ENCODE assay signal across 11 mouse cellular contexts in the genomic region with DNA sequence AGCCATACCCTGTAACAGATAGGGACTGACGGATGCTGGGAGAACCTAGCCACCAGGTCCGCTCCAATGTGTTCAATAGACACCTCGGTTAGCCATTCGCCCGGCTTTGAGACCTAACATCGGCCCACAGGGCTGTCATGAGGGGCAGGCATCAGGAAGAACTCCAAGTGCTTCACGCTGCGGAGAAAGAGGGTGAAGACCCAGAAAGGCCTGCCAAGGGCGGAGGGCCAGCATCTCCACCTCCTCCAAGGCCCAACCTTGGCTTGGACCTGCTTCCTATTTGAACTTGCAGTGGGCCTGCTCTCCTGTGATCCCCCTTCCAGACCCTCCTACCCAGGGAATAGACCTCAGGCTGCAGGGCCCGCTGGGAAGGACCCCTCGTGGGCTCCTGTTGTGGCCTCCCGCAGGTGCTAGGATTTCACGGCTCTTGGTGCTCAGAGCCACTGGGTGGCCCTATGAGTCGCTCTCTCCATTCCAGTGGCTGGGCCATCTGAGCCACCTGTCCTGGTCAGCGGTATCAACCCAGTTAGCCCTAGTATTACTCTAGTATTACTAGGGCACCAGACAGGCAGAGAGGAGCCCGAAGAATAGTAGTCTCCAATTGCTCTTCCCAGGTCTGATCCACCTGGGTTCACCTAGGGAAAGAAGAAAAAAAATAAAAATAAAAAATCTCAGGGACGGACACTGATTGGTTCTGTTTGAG. TPM values are rescaled to one million over a fixed set of nuclear protein-coding genes. Genes with fewer than 3 reads are reported as not detected.
DNase-seq lines count a peak whose midpoint lies in the region; ATAC-seq and TF ChIP-seq lines count a peak whose summit lies in the region.
"Had no signal": no experiment of that assay in that cellular context is flagged by ENCODE, and none has a peak within 500 bp of the region (broad histone marks: within the 10 kb centered on the region; RNA-seq: fewer than 3 reads in every experiment).

No protein-coding gene starts in this region.

- no peak for ATAC-seq in lung, embryonic 15.5 days (ENCODE audit: borderline replicate concordance, extremely low read depth, low FRiP score, low TSS enrichment)
- no peak for ATAC-seq in hindbrain, postnatal 0 days
- no peak for ATAC-seq in granulocyte monocyte progenitor cell, adult 5-6 weeks (replicated peaks; ENCODE audit: poor library complexity, severe bottlenecking)

- H3K9ac ChIP-seq in lung, embryonic 15.5 days, result no peak overlapping the region
- H3K9ac ChIP-seq in hindbrain, postnatal 0 days (replicated peaks; ENCODE audit: low read length), result no peak overlapping the region

- H3K27ac ChIP-seq in lung, embryonic 15.5 days, result peak overlapping the region; percentile 93
- peak overlapping the region; percentile 17; the same call in 1 of the 2 replicates for H3K27ac ChIP-seq in hindbrain, postnatal 0 days
- 0 out of 2 replicates have a peak overlapping the region, but pooled peaks have one; percentile 14 for H3K27ac ChIP-seq in olfactory bulb, adult 2 months (ENCODE audit: insufficient read depth, low read depth, low read length)
- H3K27ac ChIP-seq: macrophage had no signal

- no peak for TF ChIP-seq POLR2A in olfactory bulb, adult 2 months (IDR thresholded peaks at IDR 0.05; ENCODE audit: insufficient read depth, low read depth, low read length)

- DNase-seq in gastrocnemius, postnatal 25 days, result peak; percentile 54
- DNase-seq in gastrocnemius, postnatal 14 days, result no peak
- DNase-seq in lung, postnatal 36 days, result no peak
- DNase-seq in hindbrain, postnatal 0 days (ENCODE audit: low spot score), result no peak
- no peak for DNase-seq in adrenal gland, postnatal 4 days (ENCODE audit: low spot score in 2 of 2)

- no peaks in the 10 kb centered on the region for H3K9me3 ChIP-seq in lung, embryonic 15.5 days
- H3K9me3 ChIP-seq in hindbrain, postnatal 0 days (ENCODE audit: low read length), result no peaks in the 10 kb centered on the region

- TF ChIP-seq CTCF in hindbrain, postnatal 0 days (IDR thresholded peaks at IDR 0.05; ENCODE audit: low read depth), result no peak
- no peak for TF ChIP-seq CTCF in olfactory bulb, adult 2 months (IDR thresholded peaks at IDR 0.05; ENCODE audit: insufficient read depth, low read depth, low read length)

- 69% methylated on average over 17 of the region's 17 CpGs for WGBS in lung, embryonic 15.5 days
- 75% methylated on average over 16 of the region's 17 CpGs for WGBS in hindbrain, postnatal 0 days
- 73% methylated on average over 17 of the region's 17 CpGs for WGBS in olfactory bulb, adult 2 months

- no peak overlapping the region for H3K4me3 ChIP-seq in lung, embryonic 15.5 days
- no peak overlapping the region for H3K4me3 ChIP-seq in hindbrain, postnatal 0 days (ENCODE audit: low read length)
- H3K4me3 ChIP-seq in olfactory bulb, adult 2 months (ENCODE audit: insufficient read depth, low read depth, low read length), result no peak overlapping the region

- intact Hi-C loops in gastrocnemius, postnatal 14 days (cut with DNase I; ENCODE audit: low total_unique reads), result no loop called here

- H3K27me3 ChIP-seq in lung, embryonic 15.5 days, result no peaks in the 10 kb centered on the region
- no peaks in the 10 kb centered on the region for H3K27me3 ChIP-seq in hindbrain, postnatal 0 days (ENCODE audit: insufficient read depth, low read length)

- 0 out of 2 replicates have a peak overlapping the region, but pooled peaks have one; percentile 48 for H3K4me2 ChIP-seq in lung, embryonic 15.5 days
- H3K4me2 ChIP-seq in hindbrain, postnatal 0 days (ENCODE audit: low read depth, low read length), result no peak overlapping the region

- H3K36me3 ChIP-seq in lung, embryonic 15.5 days, result no peaks in the 10 kb centered on the region
- H3K36me3 ChIP-seq in hindbrain, postnatal 0 days (ENCODE audit: insufficient read depth, low read length), result no peaks in the 10 kb centered on the region

- peaks cover 63% of the 10 kb centered on the region for H3K4me1 ChIP-seq in lung, embryonic 15.5 days
- peaks cover 13% of the 10 kb centered on the region for H3K4me1 ChIP-seq in hindbrain, postnatal 0 days (ENCODE audit: insufficient read depth, low read length)
- H3K4me1 ChIP-seq in olfactory bulb, adult 2 months (ENCODE audit: control insufficient read depth, insufficient read depth, low read length), result peaks cover 44% of the 10 kb centered on the region

RNA-seq across cellular contexts. Expression of a gene that starts 13.0 kb away (rescaled TPM):
- total RNA-seq in gastrocnemius, postnatal 25 days (2021), result not detected
- not detected for total RNA-seq in gastrocnemius, postnatal 14 days (2021)
- 1.1 and 1.4 TPM in 2 replicates for polyA plus RNA-seq in lung, embryonic 15.5 days (2015; fragmentation: Nextera tagmentation; extraction: Ambion mirVana)
- total RNA-seq in hindbrain, postnatal 0 days (2014; rRNA removed), result 1.2 and 3.3 TPM in 2 replicates
- 1.6 and 2.0 TPM in 2 replicates for polyA plus RNA-seq in hindbrain, postnatal 0 days (2015; fragmentation: Nextera tagmentation; extraction: Ambion mirVana)
- polyA plus RNA-seq in olfactory bulb, adult 2 months (2012; ENCODE audit: insufficient read depth, insufficient read length, low replicate concordance, missing spikeins), result not detected in 2 replicates
- total RNA-seq in adrenal gland, postnatal 4 days (2021), result 1 to 10 TPM; 1.6 to 2.3 TPM
- total RNA-seq in granulocyte monocyte progenitor cell, adult 5-6 weeks (2014; fragmentation: Nextera tagmentation), result not detected in 2 replicates
- total RNA-seq in granulocyte monocyte progenitor cell, adult 5-6 weeks (2017), result not detected in 2 replicates
- total RNA-seq: ES-E14; heart, adult 8-10 months had no signal
- polyA plus RNA-seq: macrophage had no signal

RNA-seq across cellular contexts. Expression of a gene that starts 38.0 kb away (rescaled TPM):
- total RNA-seq in gastrocnemius, postnatal 25 days (2021), result 10 to 100 TPM; 23.1 to 27.1 TPM
- total RNA-seq in gastrocnemius, postnatal 14 days (2021), result 10 to 100 TPM; 22.7 to 28.7 TPM
- polyA plus RNA-seq in lung, embryonic 15.5 days (2015; fragmentation: Nextera tagmentation; extraction: Ambion mirVana), result 9.6 and 12.6 TPM in 2 replicates
- total RNA-seq in hindbrain, postnatal 0 days (2014; rRNA removed), result 37.5 and 48.3 TPM in 2 replicates
- 12.3 and 13.4 TPM in 2 replicates for polyA plus RNA-seq in hindbrain, postnatal 0 days (2015; fragmentation: Nextera tagmentation; extraction: Ambion mirVana)
- polyA plus RNA-seq in olfactory bulb, adult 2 months (2012; ENCODE audit: insufficient read depth, insufficient read length, low replicate concordance, missing spikeins), result 42.5 and 91.1 TPM in 2 replicates
- 10 to 100 TPM; 58.1 to 60.7 TPM for total RNA-seq in adrenal gland, postnatal 4 days (2021)
- 32.7 and 40.9 TPM in 2 replicates for total RNA-seq in granulocyte monocyte progenitor cell, adult 5-6 weeks (2014; fragmentation: Nextera tagmentation)
- 6.9 and 8.4 TPM in 2 replicates for total RNA-seq in granulocyte monocyte progenitor cell, adult 5-6 weeks (2017)

Comparison
In these comparisons a context has a peak if more than half of its experiments do, and no peak if none do; other contexts are left out.
1. H3K27ac ChIP-seq: peak in every context shown above with its lines; median percentile 93 in lung, embryonic 15.5 days; 17 in hindbrain, postnatal 0 days; 14 in olfactory bulb, adult 2 months.